Mouse (Mus musculus): Measurements from ENCODE around the gene Dyrk4. TPM values are rescaled to one million over a fixed set of nuclear protein-coding genes. Genes with fewer than 3 reads are reported as not detected.

Gene Dyrk4
- total RNA-seq (2014; rRNA removed): not detected in 2 replicates
- 0.08 and 0.30 TPM in 2 replicates for polyA plus RNA-seq (2015; fragmentation: Nextera tagmentation; extraction: Ambion mirVana)

GRCm38 (mm10) chr6:126921111-126921881 is at the start of gene Dyrk4:
TSS of gene Dyrk4 (minus strand) at chr6:126921839.
- Histone ChIP-seq H3K4me3 (ENCODE audit: low read length) (no peak within 1 kb of the TSS), H3K27me3 (ENCODE audit: insufficient read depth, low read length) (no peaks in the 10 kb centered on the region), H3K27ac (no peak within 1 kb of the TSS), H3K36me3 (ENCODE audit: insufficient read depth, low read length) (peaks cover 8% of the 10 kb centered on the region; the same call in 1 of the 2 replicates), H3K4me2 (ENCODE audit: low read depth, low read length) (peak within 1 kb of the TSS; percentile 43), H3K9me3 (ENCODE audit: low read length) (no peaks in the 10 kb centered on the region), H3K4me1 (ENCODE audit: insufficient read depth, low read length) (no peaks in the 10 kb centered on the region), H3K9ac (replicated peaks; ENCODE audit: low read length) (0 out of 2 replicates have a peak within 1 kb of the TSS, but pooled peaks have one; percentile 35)
- no peak for TF ChIP-seq CTCF (IDR thresholded peaks at IDR 0.05; ENCODE audit: low read depth)
- 5% methylated on average over 21 of the region's 21 CpGs for WGBS
- peak; percentile 17 for DNase-seq (ENCODE audit: low spot score)
- ATAC-seq: peak; percentile 47

GRCm38 (mm10) chr6:126966241-126967026 is 44.8 kb upstream of the Dyrk4 start:
- H3K27me3 ChIP-seq (ENCODE audit: insufficient read depth, low read length): no peaks in the 10 kb centered on the region
- no peak overlapping the region for H3K9ac ChIP-seq (replicated peaks; ENCODE audit: low read length)
- ATAC-seq: no peak
- no peaks in the 10 kb centered on the region for H3K4me1 ChIP-seq (ENCODE audit: insufficient read depth, low read length)
- H3K9me3 ChIP-seq (ENCODE audit: low read length): no peaks in the 10 kb centered on the region
- H3K36me3 ChIP-seq (ENCODE audit: insufficient read depth, low read length): peaks cover 30% of the 10 kb centered on the region
- 92% methylated on average over 14 of the region's 14 CpGs for WGBS
- no peak for DNase-seq (ENCODE audit: low spot score)
- H3K4me3 ChIP-seq (ENCODE audit: low read length): no peak overlapping the region
- H3K4me2 ChIP-seq (ENCODE audit: low read depth, low read length): no peak overlapping the region
- TF ChIP-seq CTCF (IDR thresholded peaks at IDR 0.05; ENCODE audit: low read depth): no peak
- H3K27ac ChIP-seq: no peak overlapping the region

DNA sequence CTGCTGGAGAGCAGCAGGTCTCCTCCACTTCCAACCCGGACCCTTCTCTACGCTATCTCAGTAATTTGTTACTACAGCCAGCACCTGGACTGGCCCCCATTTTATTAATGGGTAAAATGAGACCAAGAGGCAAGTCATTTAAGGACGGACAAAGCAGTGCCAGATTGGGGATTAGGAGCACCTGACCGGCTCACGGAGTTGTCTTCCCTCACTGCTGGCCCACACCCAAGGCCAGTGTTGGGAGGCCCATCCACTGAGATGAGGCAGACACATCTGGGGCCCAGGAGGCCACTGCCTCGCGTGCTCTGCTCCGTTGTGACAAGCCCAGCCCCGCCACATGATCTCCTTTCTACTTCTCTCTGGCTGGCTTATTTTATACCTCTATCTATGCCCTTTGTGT is 41.8 kb upstream of the Dyrk4 start:
- H3K9ac ChIP-seq (replicated peaks; ENCODE audit: low read length): no peak overlapping the region
- 80% methylated on average over 9 of the region's 9 CpGs for WGBS
- no peaks in the 10 kb centered on the region for H3K9me3 ChIP-seq (ENCODE audit: low read length)
- H3K4me1 ChIP-seq (ENCODE audit: insufficient read depth, low read length): no peaks in the 10 kb centered on the region
- H3K36me3 ChIP-seq (ENCODE audit: insufficient read depth, low read length): peaks cover 23% of the 10 kb centered on the region
- no peak for TF ChIP-seq CTCF (IDR thresholded peaks at IDR 0.05; ENCODE audit: low read depth)
- H3K4me3 ChIP-seq (ENCODE audit: low read length): no peak overlapping the region
- no peak for DNase-seq (ENCODE audit: low spot score)
- no peaks in the 10 kb centered on the region for H3K27me3 ChIP-seq (ENCODE audit: insufficient read depth, low read length)
- ATAC-seq: no peak
- no peak overlapping the region for H3K27ac ChIP-seq
- no peak overlapping the region for H3K4me2 ChIP-seq (ENCODE audit: low read depth, low read length)

DNA sequence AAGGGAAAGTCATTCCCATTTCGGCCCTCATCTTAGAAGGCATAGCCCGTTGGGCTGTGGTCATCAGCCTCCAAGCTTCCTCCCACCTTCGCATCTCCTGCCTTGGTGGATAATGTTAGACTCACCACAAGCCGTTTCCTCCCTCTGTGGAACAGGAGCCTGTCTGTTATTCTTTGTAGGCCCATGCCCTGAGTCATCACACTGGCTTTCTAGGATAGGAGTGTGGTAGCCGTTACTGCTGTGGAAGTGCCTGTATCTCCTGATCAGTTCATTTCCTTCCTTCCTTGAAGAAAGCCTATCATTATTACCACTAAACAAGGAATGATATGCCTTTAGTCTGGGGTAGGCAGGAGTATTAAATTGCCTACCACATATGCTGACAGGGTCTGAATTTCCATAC is 41.1 kb upstream of the Dyrk4 start:
- DNase-seq (ENCODE audit: low spot score): no peak
- no peak for TF ChIP-seq CTCF (IDR thresholded peaks at IDR 0.05; ENCODE audit: low read depth)
- Histone ChIP-seq H3K36me3 (ENCODE audit: insufficient read depth, low read length) (peaks cover 24% of the 10 kb centered on the region; the same call in 1 of the 2 replicates), H3K9ac (replicated peaks; ENCODE audit: low read length) (no peak overlapping the region), H3K4me2 (ENCODE audit: low read depth, low read length) (no peak overlapping the region), H3K4me3 (ENCODE audit: low read length) (no peak overlapping the region), H3K9me3 (ENCODE audit: low read length) (no peaks in the 10 kb centered on the region), H3K27ac (no peak overlapping the region), H3K27me3 (ENCODE audit: insufficient read depth, low read length) (no peaks in the 10 kb centered on the region), H3K4me1 (ENCODE audit: insufficient read depth, low read length) (no peaks in the 10 kb centered on the region)
- no peak for ATAC-seq
- WGBS: 90% methylated on average over 5 of the region's 5 CpGs

GRCm38 (mm10) chr6:126961371-126962018 is 39.9 kb upstream of the Dyrk4 start:
- H3K36me3 ChIP-seq (ENCODE audit: insufficient read depth, low read length): peaks cover 29% of the 10 kb centered on the region; the same call in 1 of the 2 replicates
- TF ChIP-seq CTCF (IDR thresholded peaks at IDR 0.05; ENCODE audit: low read depth): no peak
- ATAC-seq (no peak), DNase-seq (ENCODE audit: low spot score) (no peak)
- no peak overlapping the region for H3K9ac ChIP-seq (replicated peaks; ENCODE audit: low read length)
- H3K4me2 ChIP-seq (ENCODE audit: low read depth, low read length): no peak overlapping the region
- WGBS: 90% methylated on average over 8 of the region's 8 CpGs
- H3K4me1 ChIP-seq (ENCODE audit: insufficient read depth, low read length): no peaks in the 10 kb centered on the region
- H3K27ac ChIP-seq: no peak overlapping the region
- H3K27me3 ChIP-seq (ENCODE audit: insufficient read depth, low read length): no peaks in the 10 kb centered on the region
- no peaks in the 10 kb centered on the region for H3K9me3 ChIP-seq (ENCODE audit: low read length)
- no peak overlapping the region for H3K4me3 ChIP-seq (ENCODE audit: low read length)

DNA sequence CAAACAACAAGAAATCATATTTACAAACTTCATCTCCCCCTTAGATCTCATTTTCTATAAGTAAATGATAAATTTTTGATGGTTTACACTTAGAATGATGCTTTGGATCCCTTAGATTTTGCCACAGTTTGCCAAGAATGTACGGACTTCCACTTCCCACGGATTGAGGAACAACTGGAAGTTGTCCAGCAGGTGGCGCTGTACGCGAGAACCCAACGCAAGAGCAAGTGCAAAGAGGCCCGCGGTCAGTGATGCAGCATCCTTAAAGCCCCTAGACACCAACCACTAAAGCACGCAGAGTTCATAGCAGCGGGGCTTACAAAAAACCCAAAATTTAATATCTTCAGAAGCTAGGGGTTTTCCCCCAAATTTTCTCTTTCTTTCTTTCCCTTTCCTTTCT is 34.1 kb upstream of the Dyrk4 start:
- TF ChIP-seq CTCF (IDR thresholded peaks at IDR 0.05; ENCODE audit: low read depth): peak; percentile 92

More for the DNA sequence above, 34.1 kb upstream of the Dyrk4 start:
- WGBS: 9% methylated on average over 10 of the region's 10 CpGs
- DNase-seq (ENCODE audit: low spot score) (peak; percentile 92), ATAC-seq (peak; percentile 78)
- no peak overlapping the region for H3K4me2 ChIP-seq (ENCODE audit: low read depth, low read length)
- no peak overlapping the region for H3K9ac ChIP-seq (replicated peaks; ENCODE audit: low read length)
- H3K27ac ChIP-seq: no peak overlapping the region
- H3K4me3 ChIP-seq (ENCODE audit: low read length): no peak overlapping the region
- peaks cover 37% of the 10 kb centered on the region for H3K36me3 ChIP-seq (ENCODE audit: insufficient read depth, low read length)
- no peaks in the 10 kb centered on the region for H3K27me3 ChIP-seq (ENCODE audit: insufficient read depth, low read length)
- H3K4me1 ChIP-seq (ENCODE audit: insufficient read depth, low read length): no peaks in the 10 kb centered on the region
- no peaks in the 10 kb centered on the region for H3K9me3 ChIP-seq (ENCODE audit: low read length)
